Mouse (Mus musculus) CH12F3 (cell line): Measurements from ENCODE around the gene Hacd3.
"Not testable (repeated sequence)": the region's sequence is repeated elsewhere in the genome, so short reads cannot be mapped to it uniquely, and the experiment has no call there.

Experiments
- in situ Hi-C: fragments of 300-500 bp; cut with MboI; formaldehyde crosslinking; loops from 2 replicates; pipeline ENCODE4 v1.14.3; 2020; ENCODE audit warnings: low sequenced_read_pairs

The Hacd3 gene

GRCm38 (mm10) chr9:65020991-65021886 lies at the start of gene Hacd3:
TSS of gene Hacd3 (minus strand) at chr9:65021693.
- in situ Hi-C loops: no loop called here

- in situ Hi-C loops: no loop called here
Observed at GRCm38 (mm10) chr9:65070587-65070986, 49.1 kb upstream of the Hacd3 start.

GRCm38 (mm10) chr9:65064251-65064650 lies 42.8 kb upstream of the Hacd3 start:
- in situ Hi-C loops: no loop called here

- in situ Hi-C loops: no loop called here
Observed at GRCm38 (mm10) chr9:65050981-65051380, 29.5 kb upstream of the Hacd3 start.

GRCm38 (mm10) chr9:65049422-65049821 lies 27.9 kb upstream of the Hacd3 start:
- in situ Hi-C loops: no loop called here

- in situ Hi-C loops: no loop called here
Observed at GRCm38 (mm10) chr9:65046993-65047392, 25.5 kb upstream of the Hacd3 start.

GRCm38 (mm10) chr9:65041430-65041829 lies 19.9 kb upstream of the Hacd3 start:
- in situ Hi-C loops: no loop called here

- in situ Hi-C loops: no loop called here
Observed at GRCm38 (mm10) chr9:65036861-65037260, 15.4 kb upstream of the Hacd3 start.

GRCm38 (mm10) chr9:65036456-65036855 lies 15.0 kb upstream of the Hacd3 start:
- in situ Hi-C loops: no loop called here

- in situ Hi-C loops: no loop called here
Observed at GRCm38 (mm10) chr9:65032269-65033108, 11.0 kb upstream of the Hacd3 start, which contains the start of gene Dpp8. TSS of gene Dpp8 (plus strand) at chr9:65032414.

- in situ Hi-C loops: no loop called here
Observed at GRCm38 (mm10) chr9:65031894-65032268, 10.4 kb upstream of the Hacd3 start.

- in situ Hi-C loops: not testable (repeated sequence)
Observed at GRCm38 (mm10) chr9:65031355-65031754, 9.9 kb upstream of the Hacd3 start.

- in situ Hi-C loops: no loop called here
Observed at GRCm38 (mm10) chr9:65028313-65028712, 6.8 kb upstream of the Hacd3 start.

GRCm38 (mm10) chr9:65027241-65027640 lies 5.7 kb upstream of the Hacd3 start:
- in situ Hi-C loops: no loop called here

GRCm38 (mm10) chr9:65023447-65023846 lies 2.0 kb upstream of the Hacd3 start:
- in situ Hi-C loops: no loop called here

- in situ Hi-C loops: no loop called here
Observed at GRCm38 (mm10) chr9:65022580-65023135, 1.2 kb upstream of the Hacd3 start.

GRCm38 (mm10) chr9:65021887-65022579 lies 540 bp upstream of the Hacd3 start:
- in situ Hi-C loops: no loop called here

GRCm38 (mm10) chr9:65020128-65020527 lies 1.4 kb downstream of the Hacd3 start:
- in situ Hi-C loops: no loop called here

- in situ Hi-C loops: no loop called here
Observed at GRCm38 (mm10) chr9:65019146-65019545, 2.3 kb downstream of the Hacd3 start.

- in situ Hi-C loops: no loop called here
Observed at GRCm38 (mm10) chr9:65018588-65019121, 2.8 kb downstream of the Hacd3 start.

- in situ Hi-C loops: no loop called here
Observed at GRCm38 (mm10) chr9:65017896-65018295, 3.6 kb downstream of the Hacd3 start.
